In genomic region chr17:85485065-85485945, GRCm38 (mm10) we compare ENCODE assay signal across 10 mouse cellular contexts.
A peak's percentile ranks its signal among the peaks of the same experiment; 100 is the strongest.
DNase-seq lines count a peak whose midpoint lies in the region; ATAC-seq and TF ChIP-seq lines count a peak whose summit lies in the region.
"Had no signal": no experiment of that assay in that cellular context is flagged by ENCODE, and none has a peak within 500 bp of the region (broad histone marks: within the 10 kb centered on the region; RNA-seq: fewer than 3 reads in every experiment).

No protein-coding gene starts in this region.

- no peak for TF ChIP-seq CTCF in heart, adult 2 months (IDR thresholded peaks at IDR 0.05)
- TF ChIP-seq CTCF in brain, embryonic 14.5 days (IDR thresholded peaks at IDR 0.05; ENCODE audit: borderline replicate concordance, extremely low read depth, insufficient read depth, insufficient read length) = no peak

- peak overlapping the region; percentile 13; the same call in 1 of the 2 replicates for H3K4me3 ChIP-seq in heart, embryonic 11.5 days (ENCODE audit: low read depth, low read length)
- H3K4me3 ChIP-seq in heart, adult 2 months = no peak overlapping the region
- H3K4me3 ChIP-seq in intestine, embryonic 14.5 days (ENCODE audit: low read depth, low read length) = no peak overlapping the region
- H3K4me3 ChIP-seq in neural tube, embryonic 11.5 days (ENCODE audit: low read depth, low read length) = no peak overlapping the region
- H3K4me3 ChIP-seq in hindbrain, embryonic 14.5 days (replicated peaks; ENCODE audit: low read length) = no peak overlapping the region
- H3K4me3 ChIP-seq: liver, embryonic 15.5 days had no signal

- no peaks in the 10 kb centered on the region for H3K36me3 ChIP-seq in heart, embryonic 11.5 days (ENCODE audit: control insufficient read depth, insufficient read depth, low read length)
- H3K36me3 ChIP-seq in heart, adult 2 months (ENCODE audit: control insufficient read depth, insufficient read depth, low read length) = no peaks in the 10 kb centered on the region
- no peaks in the 10 kb centered on the region for H3K36me3 ChIP-seq in intestine, embryonic 14.5 days (ENCODE audit: control insufficient read depth, insufficient read depth, low read length)
- no peaks in the 10 kb centered on the region for H3K36me3 ChIP-seq in neural tube, embryonic 11.5 days (ENCODE audit: control insufficient read depth, insufficient read depth, low read length)
- no peaks in the 10 kb centered on the region for H3K36me3 ChIP-seq in hindbrain, embryonic 14.5 days (replicated peaks; ENCODE audit: control insufficient read depth, insufficient read depth)
- H3K36me3 ChIP-seq: liver, embryonic 15.5 days had no signal

- no peak overlapping the region for H3K9ac ChIP-seq in heart, embryonic 11.5 days (ENCODE audit: low read depth, low read length)
- no peak overlapping the region for H3K9ac ChIP-seq in heart, adult 2 months (ENCODE audit: low read depth, low read length)
- no peak overlapping the region for H3K9ac ChIP-seq in intestine, embryonic 14.5 days (ENCODE audit: low read length)
- no peak overlapping the region for H3K9ac ChIP-seq in neural tube, embryonic 11.5 days (ENCODE audit: low read length)
- H3K9ac ChIP-seq in hindbrain, embryonic 14.5 days = no peak overlapping the region
- H3K9ac ChIP-seq: liver, embryonic 15.5 days had no signal

- H3K79me2 ChIP-seq in heart, adult 2 months (replicated peaks; ENCODE audit: control insufficient read depth, insufficient read depth, low read length) = no peaks in the 10 kb centered on the region

- WGBS in heart, embryonic 11.5 days (ENCODE audit: insufficient replicate concordance) = 1% methylated on average over 30 of the region's 30 CpGs
- WGBS in heart, adult 2 months = 5% methylated on average over 30 of the region's 30 CpGs
- 3% methylated on average over 30 of the region's 30 CpGs for WGBS in intestine, embryonic 14.5 days
- whole genome bisulfite sequencing in neural tube, embryonic 11.5 days = under 1% methylated on average over 30 of the region's 30 CpGs
- WGBS in hindbrain, embryonic 14.5 days = under 1% methylated on average over 30 of the region's 30 CpGs

- no peak for DNase-seq in heart, adult 2 months
- peak; percentile 78 for DNase-seq in brain, embryonic 14.5 days (ENCODE audit: low read depth)
- peak; percentile 61 for DNase-seq in intestine, embryonic 14.5 days (ENCODE audit: low spot score)
- DNase-seq in neural tube, embryonic 11.5 days (ENCODE audit: low spot score) = peak; percentile 42
- no peak for DNase-seq in cerebellum, postnatal 4 days (ENCODE audit: low spot score in 2 of 2)
- no peak for DNase-seq in hindbrain, embryonic 14.5 days (ENCODE audit: low spot score)
- no peak for DNase-seq in right cerebral cortex, postnatal 14 days
- DNase-seq: kidney, adult 8-10 months had no signal

- peaks cover 92% of the 10 kb centered on the region for H3K27me3 ChIP-seq in heart, embryonic 11.5 days (ENCODE audit: control insufficient read depth, insufficient read depth, low read length)
- H3K27me3 ChIP-seq in heart, adult 2 months (ENCODE audit: control insufficient read depth, insufficient read depth, low read length) = peaks cover 19% of the 10 kb centered on the region
- peaks cover 97% of the 10 kb centered on the region for H3K27me3 ChIP-seq in intestine, embryonic 14.5 days (replicated peaks; ENCODE audit: control insufficient read depth, insufficient read depth, low read length)
- H3K27me3 ChIP-seq in neural tube, embryonic 11.5 days (ENCODE audit: control insufficient read depth, insufficient read depth, low read length) = peaks cover 96% of the 10 kb centered on the region
- peaks cover 98% of the 10 kb centered on the region for H3K27me3 ChIP-seq in hindbrain, embryonic 14.5 days (ENCODE audit: control insufficient read depth, insufficient read depth, low read length)

- H3K9me3 ChIP-seq in heart, embryonic 11.5 days (replicated peaks; ENCODE audit: control insufficient read depth, low read length) = no peaks in the 10 kb centered on the region
- no peaks in the 10 kb centered on the region for H3K9me3 ChIP-seq in intestine, embryonic 14.5 days (ENCODE audit: control insufficient read depth, low read length)
- no peaks in the 10 kb centered on the region for H3K9me3 ChIP-seq in neural tube, embryonic 11.5 days (ENCODE audit: control insufficient read depth, low read length)
- no peaks in the 10 kb centered on the region for H3K9me3 ChIP-seq in hindbrain, embryonic 14.5 days (ENCODE audit: control insufficient read depth, low read length)
- H3K9me3 ChIP-seq: liver, embryonic 15.5 days had no signal

- peak overlapping the region; percentile 58 for H3K4me2 ChIP-seq in heart, embryonic 11.5 days
- no peak overlapping the region for H3K4me2 ChIP-seq in intestine, embryonic 14.5 days (ENCODE audit: low read length)
- H3K4me2 ChIP-seq in neural tube, embryonic 11.5 days (ENCODE audit: low read depth) = no peak overlapping the region
- H3K4me2 ChIP-seq in hindbrain, embryonic 14.5 days (replicated peaks) = no peak overlapping the region
- H3K4me2 ChIP-seq: liver, embryonic 15.5 days had no signal

- no peak overlapping the region for H3K27ac ChIP-seq in heart, embryonic 11.5 days (ENCODE audit: low read depth, low read length)
- H3K27ac ChIP-seq in heart, adult 2 months = no peak overlapping the region
- no peak overlapping the region for H3K27ac ChIP-seq in intestine, embryonic 14.5 days (ENCODE audit: low read depth)
- H3K27ac ChIP-seq in neural tube, embryonic 11.5 days (ENCODE audit: low read depth, low read length) = no peak overlapping the region
- H3K27ac ChIP-seq in hindbrain, embryonic 14.5 days = no peak overlapping the region
- H3K27ac ChIP-seq: liver, embryonic 15.5 days had no signal

- ATAC-seq in heart, embryonic 11.5 days (replicated peaks; ENCODE audit: insufficient number of reproducible peaks, low FRiP score, low TSS enrichment) = no peak
- ATAC-seq in intestine, embryonic 14.5 days (replicated peaks; ENCODE audit: low FRiP score, low TSS enrichment, low read depth) = no peak
- ATAC-seq in neural tube, embryonic 11.5 days (ENCODE audit: insufficient read depth, low FRiP score, low TSS enrichment) = no peak
- ATAC-seq in hindbrain, embryonic 14.5 days (ENCODE audit: low FRiP score) = no peak

- H3K4me1 ChIP-seq in heart, embryonic 11.5 days (ENCODE audit: control insufficient read depth, insufficient read depth, low read length) = peaks cover 5% of the 10 kb centered on the region; the same call in 1 of the 2 replicates
- H3K4me1 ChIP-seq in heart, adult 2 months (ENCODE audit: control insufficient read depth, insufficient read depth, low read length) = no peaks in the 10 kb centered on the region
- H3K4me1 ChIP-seq in intestine, embryonic 14.5 days (replicated peaks; ENCODE audit: control insufficient read depth, insufficient read depth, low read length) = no peaks in the 10 kb centered on the region
- peaks cover 6% of the 10 kb centered on the region for H3K4me1 ChIP-seq in neural tube, embryonic 11.5 days (ENCODE audit: control insufficient read depth, insufficient read depth, low read length)
- H3K4me1 ChIP-seq in hindbrain, embryonic 14.5 days (replicated peaks; ENCODE audit: control insufficient read depth, insufficient read depth, low read length) = no peaks in the 10 kb centered on the region

- TF ChIP-seq POLR2A in heart, adult 2 months (IDR thresholded peaks at IDR 0.05; ENCODE audit: insufficient read depth, low read depth, low read length) = no peak
- no peak for TF ChIP-seq POLR2A in brain, embryonic 14.5 days (IDR thresholded peaks at IDR 0.05; ENCODE audit: borderline replicate concordance, extremely low read depth, insufficient read depth, insufficient read length, poor library complexity, severe bottlenecking)

- intact Hi-C loops in heart, adult 2 months (cut with DNase I) = no loop called here

- TF ChIP-seq EP300 in heart, adult 2 months (IDR thresholded peaks at IDR 0.05; ENCODE audit: insufficient read depth, low read depth, low read length) = no peak

Comparison
In these comparisons a context has a peak if more than half of its experiments do, and no peak if none do; other contexts are left out.
1. DNase-seq: peak in brain, embryonic 14.5 days (single experiment), intestine, embryonic 14.5 days (single experiment) and neural tube, embryonic 11.5 days (single experiment); none in heart, adult 2 months (0 of 2), cerebellum, postnatal 4 days (0 of 2), hindbrain, embryonic 14.5 days (single experiment) and right cerebral cortex, postnatal 14 days (single experiment).